Mouse (Mus musculus) thymus, adult 2 months (tissue): Measurements from ENCODE around the gene Mocs2. TPM values are rescaled to one million over a fixed set of nuclear protein-coding genes. Genes with fewer than 3 reads are reported as not detected.

Source experiments
- DNase-seq: peaks from one replicate; pipeline ENCODE4 v3.0.0; 2021
- H3K27ac ChIP-seq: fragments of 200-500 bp; 2 replicates; pipeline ENCODE4 v1.5.1; 2012; ENCODE audit warnings: low read length, control low read depth; ENCODE audit not compliant: control insufficient read depth, insufficient read depth
- H3K27me3 ChIP-seq: fragments of 200-500 bp; 2 replicates; pipeline ENCODE4 v1.6.1; 2012; ENCODE audit warnings: mild to moderate bottlenecking, low read length, moderate library complexity, mixed read lengths; ENCODE audit not compliant: control insufficient read depth, insufficient read depth
- H3K36me3 ChIP-seq: fragments of 200-500 bp; 2 replicates; pipeline ENCODE4 v1.6.1; 2012; ENCODE audit warnings: mild to moderate bottlenecking, low read length, moderate library complexity; ENCODE audit not compliant: control insufficient read depth, insufficient read depth
- H3K4me1 ChIP-seq: fragments of 200-500 bp; replicated peaks from 2 replicates; pipeline ENCODE4 v1.6.1; 2012; ENCODE audit warnings: low read length; ENCODE audit not compliant: control insufficient read depth, insufficient read depth
- H3K4me3 ChIP-seq: fragments of 200-500 bp; 2 replicates; pipeline ENCODE4 v1.5.1; 2012; ENCODE audit warnings: mild to moderate bottlenecking, low read length, control low read depth, moderate library complexity; ENCODE audit not compliant: control insufficient read depth, insufficient read depth
- CTCF ChIP-seq: fragments of 200-500 bp; IDR thresholded peaks from 2 replicates; pipeline ENCODE4 v1.5.1; 2012; ENCODE audit warnings: mild to moderate bottlenecking, control low read depth, low read length, moderate library complexity, borderline replicate concordance; ENCODE audit not compliant: control insufficient read depth, poor library complexity, insufficient read depth; ENCODE audit errors: extremely low read depth
- POLR2A ChIP-seq: fragments of 200-500 bp; IDR thresholded peaks from 2 replicates; pipeline ENCODE4 v1.6.1; 2012; ENCODE audit warnings: mild to moderate bottlenecking, low read length, control low read depth, moderate library complexity; ENCODE audit not compliant: control insufficient read depth, poor library complexity, insufficient read depth; ENCODE audit errors: extremely low read depth
- WGBS: fragments of 180-500 bp; shearing (Covaris S2); methylation state at CpG from one replicate; pipeline ENCODE4 v1.1.7; 2018; 5-methylcytosine and 5-hydroxymethylcytosine counted together
- polyA plus RNA-seq: library from polyadenylated mRNA; depleted of rRNA; stranded (reverse); fragments of >200 nt; gene quantifications from 2 replicates; pipeline ENCODE4 v1.2.3, GENCODE M21; 2012

Mocs2 gene
- polyA plus RNA-seq, 1 experiment = 11.4 TPM

DNA sequence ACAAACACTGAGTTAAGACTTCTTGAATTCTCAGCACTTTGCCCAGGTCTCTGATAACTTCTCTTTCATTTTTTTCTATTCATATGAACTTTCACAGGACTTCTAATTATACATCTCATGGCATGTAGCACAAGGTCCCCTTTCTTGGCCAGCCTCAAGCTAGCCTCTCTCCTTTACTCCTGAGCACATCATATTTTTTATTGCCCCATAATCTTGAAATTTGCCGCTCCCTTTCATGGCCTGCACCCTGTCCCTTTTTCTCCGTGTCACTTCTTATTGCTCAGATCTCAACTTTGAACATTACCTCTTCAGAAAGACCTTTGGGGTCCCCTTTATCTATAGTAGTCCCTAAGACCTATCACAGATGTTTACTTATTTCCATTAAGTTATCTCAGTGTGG lies 4.8 kb downstream of the Mocs2 start:
- Histone ChIP-seq H3K27me3 (no peaks in the 10 kb centered on the region), H3K36me3 (peaks cover 16% of the 10 kb centered on the region), H3K4me1 (0 out of 2 replicates have a peak, but pooled peaks cover 2% of the 10 kb centered on the region), H3K4me3 (no peak overlapping the region), H3K27ac (no peak overlapping the region)
- WGBS = 99% methylated on average over 2 of the region's 2 CpGs
- TF ChIP-seq POLR2A (no peak), CTCF (no peak)
- no peak for DNase-seq

GRCm38 (mm10) chr13:114825377-114825855 lies 7.4 kb downstream of the Mocs2 start:
- Histone ChIP-seq H3K4me1 (no peaks in the 10 kb centered on the region), H3K36me3 (peaks cover 23% of the 10 kb centered on the region), H3K27me3 (no peaks in the 10 kb centered on the region), H3K27ac (no peak overlapping the region), H3K4me3 (no peak overlapping the region)
- DNase-seq = no peak
- no peak for TF ChIP-seq CTCF
- no peak for TF ChIP-seq POLR2A
- over 99% methylated on average over 6 of the region's 6 CpGs for WGBS

- WGBS = 90% methylated on average over 4 of the region's 4 CpGs
- TF ChIP-seq POLR2A = no peak
- no peak for TF ChIP-seq CTCF
- DNase-seq = peak; percentile 35
- Histone ChIP-seq H3K4me1 (no peaks in the 10 kb centered on the region), H3K36me3 (peaks cover 21% of the 10 kb centered on the region), H3K4me3 (no peak overlapping the region), H3K27ac (no peak overlapping the region), H3K27me3 (no peaks in the 10 kb centered on the region)
Observed at GRCm38 (mm10) chr13:114831367-114831833, 13.4 kb downstream of the Mocs2 start.

DNA sequence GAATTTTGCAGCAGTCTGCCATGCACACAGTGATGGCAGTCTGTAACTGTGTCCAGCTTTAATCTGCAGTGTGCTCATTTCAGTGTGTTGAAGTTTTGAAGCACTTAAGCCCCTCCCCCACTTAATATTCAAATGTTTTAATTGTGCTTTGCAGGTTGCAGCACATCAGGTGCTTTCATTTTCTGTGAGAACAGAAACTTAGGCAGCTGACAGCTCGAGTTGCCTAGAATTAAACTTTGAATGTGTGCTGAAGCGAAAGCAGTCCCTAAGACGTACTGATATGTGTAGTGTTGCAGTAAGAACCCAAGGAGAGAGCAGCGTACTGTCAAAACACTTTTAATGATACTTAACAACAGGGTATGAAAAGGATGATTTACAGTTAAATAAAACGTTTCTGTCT lies 14.7 kb downstream of the Mocs2 start:
- 80% methylated on average over 5 of the region's 5 CpGs for WGBS
- H3K27me3 ChIP-seq = no peaks in the 10 kb centered on the region
- DNase-seq = no peak
- TF ChIP-seq POLR2A (no peak), CTCF (no peak)
- H3K4me3 ChIP-seq = no peak overlapping the region
- no peaks in the 10 kb centered on the region for H3K4me1 ChIP-seq
- no peak overlapping the region for H3K27ac ChIP-seq
- H3K36me3 ChIP-seq = peaks cover 11% of the 10 kb centered on the region

- no peak overlapping the region for H3K27ac ChIP-seq
- no peak overlapping the region for H3K4me3 ChIP-seq
- TF ChIP-seq CTCF = no peak
- no peak for TF ChIP-seq POLR2A
- H3K4me1 ChIP-seq = no peaks in the 10 kb centered on the region
- H3K27me3 ChIP-seq = no peaks in the 10 kb centered on the region
- H3K36me3 ChIP-seq = peaks cover 5% of the 10 kb centered on the region; the same call in 1 of the 2 replicates
- DNase-seq = no peak
- 97% methylated on average over 4 of the region's 4 CpGs for WGBS
Observed at GRCm38 (mm10) chr13:114833351-114833750, 15.3 kb downstream of the Mocs2 start.

- Histone ChIP-seq H3K27me3 (no peaks in the 10 kb centered on the region), H3K4me3 (no peak overlapping the region), H3K36me3 (peaks cover 4% of the 10 kb centered on the region; the same call in 1 of the 2 replicates), H3K4me1 (no peaks in the 10 kb centered on the region), H3K27ac (no peak overlapping the region)
- DNase-seq = no peak
- TF ChIP-seq POLR2A = no peak
- no peak for TF ChIP-seq CTCF
- WGBS = 28% methylated on average over 2 of the region's 2 CpGs
Observed at GRCm38 (mm10) chr13:114834580-114834979, 16.5 kb downstream of the Mocs2 start.

- DNase-seq = no peak
- Histone ChIP-seq H3K27ac (no peak overlapping the region), H3K27me3 (no peaks in the 10 kb centered on the region), H3K4me1 (no peaks in the 10 kb centered on the region), H3K36me3 (no peaks in the 10 kb centered on the region), H3K4me3 (no peak overlapping the region)
- no peak for TF ChIP-seq POLR2A
- no peak for TF ChIP-seq CTCF
- 40% methylated on average over 7 of the region's 7 CpGs for WGBS
Observed at GRCm38 (mm10) chr13:114837061-114837460, 19.0 kb downstream of the Mocs2 start.
